In the genomic region with DNA sequence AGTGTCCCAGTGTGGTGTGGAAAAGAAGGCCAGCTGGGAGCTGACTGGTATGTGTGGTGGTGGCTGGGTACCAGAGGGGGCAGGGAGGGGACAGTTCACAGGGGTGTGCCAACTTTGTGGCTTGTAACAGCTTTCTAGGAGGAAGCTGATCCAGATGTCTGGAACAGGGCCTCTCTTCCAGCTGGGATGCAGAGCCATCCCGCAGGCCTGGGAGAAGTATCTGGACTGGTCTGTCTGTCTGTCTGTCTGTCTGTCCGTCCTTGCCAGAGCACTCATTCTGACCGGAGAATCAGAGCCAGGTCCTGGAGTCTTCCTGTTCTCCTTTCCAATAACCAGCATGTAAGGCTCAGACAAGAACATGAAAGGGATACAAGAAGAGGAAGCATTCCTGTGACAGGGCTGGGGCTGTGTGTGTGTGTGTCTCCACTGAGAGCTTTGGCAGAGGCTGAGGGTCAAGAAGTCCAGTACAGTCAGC, we compare ENCODE assay signal across 11 mouse cellular contexts. TPM values are rescaled to one million over a fixed set of nuclear protein-coding genes. Genes with fewer than 3 reads are reported as not detected.
A peak's percentile ranks its signal among the peaks of the same experiment; 100 is the strongest.
DNase-seq lines count a peak whose midpoint lies in the region; ATAC-seq and TF ChIP-seq lines count a peak whose summit lies in the region.
"Had no signal": no experiment of that assay in that cellular context is flagged by ENCODE, and none has a peak within 500 bp of the region (broad histone marks: within the 10 kb centered on the region; RNA-seq: fewer than 3 reads in every experiment).

No protein-coding gene starts in this region.

- H3K36me3 ChIP-seq in lung, postnatal 0 days (ENCODE audit: insufficient read depth, low read length) = no peaks in the 10 kb centered on the region
- no peaks in the 10 kb centered on the region for H3K36me3 ChIP-seq in liver, embryonic 16.5 days (ENCODE audit: control insufficient read depth, insufficient read depth)
- H3K36me3 ChIP-seq in midbrain, embryonic 14.5 days (ENCODE audit: control insufficient read depth, insufficient read depth, low read length) = peaks cover 11% of the 10 kb centered on the region

- no peak for TF ChIP-seq CTCF in lung, postnatal 0 days (IDR thresholded peaks at IDR 0.05)

- H3K4me3 ChIP-seq in lung, postnatal 0 days (ENCODE audit: low read depth, low read length) = no peak overlapping the region
- no peak overlapping the region for H3K4me3 ChIP-seq in liver, embryonic 16.5 days (ENCODE audit: low read depth, low read length)
- no peak overlapping the region for H3K4me3 ChIP-seq in midbrain, embryonic 14.5 days (replicated peaks; ENCODE audit: low read depth, low read length)
- H3K4me3 ChIP-seq: hindbrain, embryonic 15.5 days; neural tube, embryonic 13.5 days; stomach, embryonic 15.5 days had no signal

- 50% methylated on average over 3 of the region's 3 CpGs for WGBS in lung, postnatal 0 days
- WGBS in liver, embryonic 16.5 days (ENCODE audit: insufficient replicate concordance) = 52% methylated on average over 3 of the region's 3 CpGs
- WGBS in midbrain, embryonic 14.5 days = 83% methylated on average over 3 of the region's 3 CpGs

- no peaks in the 10 kb centered on the region for H3K27me3 ChIP-seq in lung, postnatal 0 days (replicated peaks; ENCODE audit: insufficient read depth, low read length)
- H3K27me3 ChIP-seq in liver, embryonic 16.5 days (ENCODE audit: control insufficient read depth, insufficient read depth, low read depth, low read length) = no peaks in the 10 kb centered on the region
- H3K27me3 ChIP-seq in midbrain, embryonic 14.5 days (ENCODE audit: control insufficient read depth, insufficient read depth, low read length) = no peaks in the 10 kb centered on the region
- H3K27me3 ChIP-seq: hindbrain, embryonic 15.5 days; neural tube, embryonic 13.5 days; stomach, embryonic 15.5 days had no signal

- no peaks in the 10 kb centered on the region for H3K9me3 ChIP-seq in lung, postnatal 0 days (ENCODE audit: low read length)
- no peaks in the 10 kb centered on the region for H3K9me3 ChIP-seq in liver, embryonic 16.5 days (replicated peaks; ENCODE audit: control insufficient read depth, low read length)
- H3K9me3 ChIP-seq in midbrain, embryonic 14.5 days (ENCODE audit: control insufficient read depth, low read length) = no peaks in the 10 kb centered on the region
- H3K9me3 ChIP-seq: hindbrain, embryonic 15.5 days; neural tube, embryonic 13.5 days; stomach, embryonic 15.5 days had no signal

- no peak overlapping the region for H3K4me2 ChIP-seq in lung, postnatal 0 days (replicated peaks; ENCODE audit: low read depth, low read length)
- no peak overlapping the region for H3K4me2 ChIP-seq in liver, embryonic 16.5 days (ENCODE audit: low read depth, low read length)
- no peak overlapping the region for H3K4me2 ChIP-seq in midbrain, embryonic 14.5 days (ENCODE audit: low read length)
- H3K4me2 ChIP-seq: hindbrain, embryonic 15.5 days; neural tube, embryonic 13.5 days; stomach, embryonic 15.5 days had no signal

- peak; percentile 27 for DNase-seq in gastrocnemius, postnatal 10 days
- no peak for DNase-seq in gastrocnemius, adult 18-20 months (ENCODE audit: low spot score)
- peak; percentile 60 for DNase-seq in lung, postnatal 0 days (ENCODE audit: low spot score)
- no peak for DNase-seq in lung, adult 18-20 months
- no peak for DNase-seq in midbrain, embryonic 14.5 days
- DNase-seq in frontal cortex, postnatal 10 days (ENCODE audit: low spot score in 2 of 2) = no peak
- no peak for DNase-seq in right cerebral cortex, adult 2 months (ENCODE audit: low spot score in 2 of 2)

- H3K4me1 ChIP-seq in lung, postnatal 0 days (ENCODE audit: insufficient read depth, low read depth, low read length) = no peaks in the 10 kb centered on the region
- H3K4me1 ChIP-seq in liver, embryonic 16.5 days (ENCODE audit: control insufficient read depth, low read depth, low read length) = peaks cover 12% of the 10 kb centered on the region
- H3K4me1 ChIP-seq in midbrain, embryonic 14.5 days (ENCODE audit: control insufficient read depth, insufficient read depth, low read length) = no peaks in the 10 kb centered on the region

- peak; percentile 54 for ATAC-seq in lung, postnatal 0 days
- ATAC-seq in liver, embryonic 16.5 days (ENCODE audit: low read depth) = peak; percentile 20; the same call in 1 of the 2 replicates
- no peak for ATAC-seq in midbrain, embryonic 14.5 days (ENCODE audit: low FRiP score, low TSS enrichment)

- no peak overlapping the region for H3K9ac ChIP-seq in lung, postnatal 0 days (replicated peaks; ENCODE audit: low read depth)
- H3K9ac ChIP-seq in liver, embryonic 16.5 days (ENCODE audit: low read depth, low read length) = no peak overlapping the region
- H3K9ac ChIP-seq in midbrain, embryonic 14.5 days (replicated peaks; ENCODE audit: low read length) = no peak overlapping the region
- H3K9ac ChIP-seq: hindbrain, embryonic 15.5 days; neural tube, embryonic 13.5 days; stomach, embryonic 15.5 days had no signal

- TF ChIP-seq EP300 in lung, postnatal 0 days (IDR thresholded peaks at IDR 0.05) = no peak

- H3K27ac ChIP-seq in lung, postnatal 0 days (ENCODE audit: low read length) = 0 out of 2 replicates have a peak overlapping the region, but pooled peaks have one; percentile 9
- H3K27ac ChIP-seq in liver, embryonic 16.5 days (ENCODE audit: low read length) = no peak overlapping the region
- H3K27ac ChIP-seq in midbrain, embryonic 14.5 days (replicated peaks; ENCODE audit: low read depth, low read length) = no peak overlapping the region
- H3K27ac ChIP-seq: hindbrain, embryonic 15.5 days; neural tube, embryonic 13.5 days; stomach, embryonic 15.5 days had no signal

RNA-seq across cellular contexts. Expression of gene Gtf2i, which starts 38.0 kb away (rescaled TPM):
- total RNA-seq in gastrocnemius, postnatal 10 days (2021) = 100 to 1,000 TPM; 131 to 156 TPM
- total RNA-seq in gastrocnemius, adult 18-20 months (2021) = 100 to 1,000 TPM; 102 to 112 TPM
- polyA plus RNA-seq in lung, postnatal 0 days (2015; fragmentation: Nextera tagmentation; extraction: Ambion mirVana) = 84.9 and 110 TPM in 2 replicates
- 31.7 and 34.2 TPM in 2 replicates for polyA plus RNA-seq in liver, embryonic 16.5 days (2015; fragmentation: Nextera tagmentation; extraction: Ambion mirVana)
- polyA plus RNA-seq in midbrain, embryonic 14.5 days (2014; fragmentation: Nextera tagmentation; extraction: Ambion mirVana) = 121 and 150 TPM in 2 replicates

Comparison
In these comparisons a context has a peak if more than half of its experiments do, and no peak if none do; other contexts are left out.
1. DNase-seq: peak in gastrocnemius, postnatal 10 days (single experiment) and lung, postnatal 0 days (single experiment); none in gastrocnemius, adult 18-20 months (single experiment), lung, adult 18-20 months (0 of 2), midbrain, embryonic 14.5 days (single experiment), frontal cortex, postnatal 10 days (0 of 2) and right cerebral cortex, adult 2 months (0 of 2).